Mouse (Mus musculus): ENCODE results near the gene Vangl2. TPM values are rescaled to one million over a fixed set of nuclear protein-coding genes. Genes with fewer than 3 reads are reported as not detected.

The Vangl2 gene
- total RNA-seq, 2 experiments from 2014 or later = 32.8 to 34.0 TPM

- intact Hi-C loops (cut with DNase I) = loop anchor here (10.0 kb wide), 1 partner anchor 340 kb away; no protein-coding TSS in a partner anchor
- no peak for DNase-seq (ENCODE audit: extremely low spot score in 1 of 2, low spot score in 2 of 2)
Observed at GRCm38 (mm10) chr1:172014771-172015170, 13.5 kb downstream of the Vangl2 start.

- peak; percentile 63 to 79 for DNase-seq (ENCODE audit: extremely low spot score in 1 of 2, low spot score in 2 of 2)
- intact Hi-C loops (cut with DNase I) = loop anchor here (10.0 kb wide), 1 partner anchor 337 kb away; no protein-coding TSS in a partner anchor
Observed at GRCm38 (mm10) chr1:172012030-172012429, 16.2 kb downstream of the Vangl2 start.

- DNase-seq (ENCODE audit: extremely low spot score in 1 of 2, low spot score in 2 of 2) = no peak
- intact Hi-C loops (cut with DNase I) = loop anchor here (10.0 kb wide), 1 partner anchor 335 kb away; no protein-coding TSS in a partner anchor
Observed at GRCm38 (mm10) chr1:172010042-172010824, 18.0 kb downstream of the Vangl2 start.

GRCm38 (mm10) chr1:172009406-172009805 is 18.8 kb downstream of the Vangl2 start:
- no peak for DNase-seq (ENCODE audit: extremely low spot score in 1 of 2, low spot score in 2 of 2)
- intact Hi-C loops (cut with DNase I) = no loop called here

GRCm38 (mm10) chr1:172008351-172008750 is 19.9 kb downstream of the Vangl2 start:
- intact Hi-C loops (cut with DNase I) = no loop called here
- DNase-seq (ENCODE audit: extremely low spot score in 1 of 2, low spot score in 2 of 2) = no peak

- intact Hi-C loops (cut with DNase I) = no loop called here
- DNase-seq (ENCODE audit: extremely low spot score in 1 of 2, low spot score in 2 of 2) = no peak
Observed at GRCm38 (mm10) chr1:172007761-172008160, 20.5 kb downstream of the Vangl2 start.

- no peak for DNase-seq (ENCODE audit: extremely low spot score in 1 of 2, low spot score in 2 of 2)
- intact Hi-C loops (cut with DNase I) = loop anchor here (5.0 kb wide), 1 partner anchor 174 kb away; no protein-coding TSS in a partner anchor
Observed at GRCm38 (mm10) chr1:172001665-172002064, 26.6 kb downstream of the Vangl2 start.

GRCm38 (mm10) chr1:172000641-172001040 is 27.6 kb downstream of the Vangl2 start:
- intact Hi-C loops (cut with DNase I) = loop anchor here (5.0 kb wide), 1 partner anchor 173 kb away; no protein-coding TSS in a partner anchor

GRCm38 (mm10) chr1:171998820-171999597 is 29.2 kb downstream of the Vangl2 start:
- DNase-seq (ENCODE audit: extremely low spot score in 1 of 2, low spot score in 2 of 2) = no peak
- intact Hi-C loops (cut with DNase I) = no loop called here

More at GRCm38 (mm10) chr1:172000641-172001040, 27.6 kb downstream of the Vangl2 start:
- peak; percentile 54 to 79 for DNase-seq (ENCODE audit: extremely low spot score in 1 of 2, low spot score in 2 of 2)

GRCm38 (mm10) chr1:171996701-171997100 is 31.5 kb downstream of the Vangl2 start:
- intact Hi-C loops (cut with DNase I) = no loop called here
- no peak for DNase-seq (ENCODE audit: extremely low spot score in 1 of 2, low spot score in 2 of 2)

GRCm38 (mm10) chr1:171994918-171995715 is 33.1 kb downstream of the Vangl2 start:
- DNase-seq (ENCODE audit: extremely low spot score in 1 of 2, low spot score in 2 of 2) = no peak
- intact Hi-C loops (cut with DNase I) = no loop called here

GRCm38 (mm10) chr1:171994501-171994900 is 33.7 kb downstream of the Vangl2 start:
- intact Hi-C loops (cut with DNase I) = no loop called here
- no peak for DNase-seq (ENCODE audit: extremely low spot score in 1 of 2, low spot score in 2 of 2)

- DNase-seq (ENCODE audit: extremely low spot score in 1 of 2, low spot score in 2 of 2) = peak in 1 of 2 experiments; percentile 28
- intact Hi-C loops (cut with DNase I) = no loop called here
Observed at GRCm38 (mm10) chr1:171992901-171993530, 35.2 kb downstream of the Vangl2 start.

GRCm38 (mm10) chr1:171991883-171992282 is 36.4 kb downstream of the Vangl2 start:
- intact Hi-C loops (cut with DNase I) = no loop called here

GRCm38 (mm10) chr1:171984121-171984520 is 44.1 kb downstream of the Vangl2 start:
- intact Hi-C loops (cut with DNase I) = no loop called here
- DNase-seq (ENCODE audit: extremely low spot score in 1 of 2, low spot score in 2 of 2) = no peak

More at GRCm38 (mm10) chr1:171991883-171992282, 36.4 kb downstream of the Vangl2 start:
- no peak for DNase-seq (ENCODE audit: extremely low spot score in 1 of 2, low spot score in 2 of 2)

- no peak for DNase-seq (ENCODE audit: extremely low spot score in 1 of 2, low spot score in 2 of 2)
- intact Hi-C loops (cut with DNase I) = no loop called here
Observed at GRCm38 (mm10) chr1:171983372-171984001, 44.8 kb downstream of the Vangl2 start.

GRCm38 (mm10) chr1:171982740-171983139 is 45.5 kb downstream of the Vangl2 start:
- intact Hi-C loops (cut with DNase I) = no loop called here
- DNase-seq (ENCODE audit: extremely low spot score in 1 of 2, low spot score in 2 of 2) = no peak

GRCm38 (mm10) chr1:171982170-171982569 is 46.1 kb downstream of the Vangl2 start:
- no peak for DNase-seq (ENCODE audit: extremely low spot score in 1 of 2, low spot score in 2 of 2)
- intact Hi-C loops (cut with DNase I) = no loop called here
